Mouse (Mus musculus) kidney, adult 2 months (tissue): ENCODE results near the gene Ntn3. TPM values are rescaled to one million over a fixed set of nuclear protein-coding genes. Genes with fewer than 3 reads are reported as not detected.

Experiments
- DNase-seq: peaks from one replicate; pipeline ENCODE4 v3.0.0; 2021
- H3K27ac ChIP-seq: fragments of 200-500 bp; 2 replicates; pipeline ENCODE4 v1.5.1; 2012; ENCODE audit warnings: low read depth, low read length, control low read depth, inconsistent platforms; ENCODE audit not compliant: insufficient read depth
- H3K27me3 ChIP-seq: fragments of 200-500 bp; replicated peaks from 2 replicates; pipeline ENCODE4 v1.6.1; 2012; ENCODE audit warnings: mild to moderate bottlenecking, moderate library complexity, low read length, inconsistent platforms; ENCODE audit not compliant: control insufficient read depth, insufficient read depth
- H3K36me3 ChIP-seq: fragments of 200-500 bp; 2 replicates; pipeline ENCODE4 v1.6.1; 2012; ENCODE audit warnings: mild to moderate bottlenecking, moderate library complexity, low read length, inconsistent platforms; ENCODE audit not compliant: control insufficient read depth, insufficient read depth
- H3K4me1 ChIP-seq: fragments of 200-500 bp; 2 replicates; pipeline ENCODE4 v1.6.1; 2011; ENCODE audit warnings: low read length; ENCODE audit not compliant: control insufficient read depth, insufficient read depth
- H3K4me3 ChIP-seq: fragments of 200-500 bp; 2 replicates; pipeline ENCODE4 v1.5.1; 2011; ENCODE audit warnings: mild to moderate bottlenecking, low read depth, low read length, control low read depth; ENCODE audit not compliant: insufficient read depth
- CTCF ChIP-seq: fragments of 200-500 bp; conservative IDR thresholded peaks from 2 replicates; pipeline ENCODE4 v1.5.1; 2011; ENCODE audit warnings: low read depth, mild to moderate bottlenecking, control low read depth, low read length, moderate library complexity, mixed read lengths; ENCODE audit not compliant: insufficient read depth, insufficient read length
- POLR2A ChIP-seq: fragments of 200-500 bp; IDR thresholded peaks from one replicate; pipeline ENCODE4 v1.6.1; 2011; ENCODE audit warnings: low read depth, low read length, control low read depth
- WGBS: fragments of 180-500 bp; shearing (Covaris S2); methylation state at CpG from one replicate; pipeline ENCODE4 v1.1.7; 2018; 5-methylcytosine and 5-hydroxymethylcytosine counted together
- polyA plus RNA-seq: library from polyadenylated mRNA; depleted of rRNA; stranded (reverse); fragments of >200 nt; gene quantifications from 2 replicates; pipeline ENCODE4 v1.2.3, GENCODE M21; 2012

Gene Ntn3
- polyA plus RNA-seq, 1 experiment, result 0.72 TPM

- Histone ChIP-seq H3K27me3 (no peaks in the 10 kb centered on the region), H3K36me3 (no peaks in the 10 kb centered on the region), H3K4me1 (no peaks in the 10 kb centered on the region), H3K4me3 (no peak overlapping the region), H3K27ac (no peak overlapping the region)
- peak; percentile 71 for TF ChIP-seq CTCF
- no peak for TF ChIP-seq POLR2A
- WGBS, result 94% methylated on average over 4 of the region's 4 CpGs
- peak; percentile 32 for DNase-seq
These were observed 34.1 kb upstream of the Ntn3 start for GRCm38 (mm10) chr17:24243311-24243969.

- TF ChIP-seq POLR2A (no peak), CTCF (0 out of 2 replicates have a peak, but pooled peaks have one; percentile 19)
- peak; percentile 7 for DNase-seq
- Histone ChIP-seq H3K27ac (no peak overlapping the region), H3K4me3 (no peak overlapping the region), H3K36me3 (no peaks in the 10 kb centered on the region), H3K27me3 (no peaks in the 10 kb centered on the region), H3K4me1 (no peaks in the 10 kb centered on the region)
- 93% methylated on average over 7 of the region's 7 CpGs for WGBS
These were observed 27.6 kb upstream of the Ntn3 start for GRCm38 (mm10) chr17:24236921-24237320.

- TF ChIP-seq POLR2A (no peak), CTCF (no peak)
- Histone ChIP-seq H3K27me3 (no peaks in the 10 kb centered on the region), H3K4me3 (no peak overlapping the region), H3K36me3 (no peaks in the 10 kb centered on the region), H3K4me1 (no peaks in the 10 kb centered on the region), H3K27ac (no peak overlapping the region)
- DNase-seq, result no peak
- 98% methylated on average over 1 of the region's 1 CpGs for WGBS
These were observed 27.1 kb upstream of the Ntn3 start for GRCm38 (mm10) chr17:24236479-24236878.

GRCm38 (mm10) chr17:24227941-24228340 lies 18.6 kb upstream of the Ntn3 start:
- no peak for TF ChIP-seq CTCF
- no peak for TF ChIP-seq POLR2A
- no peaks in the 10 kb centered on the region for H3K4me1 ChIP-seq

GRCm38 (mm10) chr17:24226721-24227120 lies 17.4 kb upstream of the Ntn3 start:
- WGBS, result 83% methylated on average over 8 of the region's 8 CpGs
- no peaks in the 10 kb centered on the region for H3K36me3 ChIP-seq

More at GRCm38 (mm10) chr17:24227941-24228340, 18.6 kb upstream of the Ntn3 start:
- Histone ChIP-seq H3K4me3 (no peak overlapping the region), H3K27me3 (no peaks in the 10 kb centered on the region), H3K27ac (no peak overlapping the region), H3K36me3 (no peaks in the 10 kb centered on the region)
- 83% methylated on average over 7 of the region's 7 CpGs for WGBS
- DNase-seq, result no peak

GRCm38 (mm10) chr17:24225851-24226250 lies 16.5 kb upstream of the Ntn3 start:
- H3K4me3 ChIP-seq, result no peak overlapping the region
- TF ChIP-seq POLR2A (no peak), CTCF (no peak)
- no peaks in the 10 kb centered on the region for H3K36me3 ChIP-seq
- H3K27me3 ChIP-seq, result no peaks in the 10 kb centered on the region
- no peak overlapping the region for H3K27ac ChIP-seq
- 97% methylated on average over 5 of the region's 5 CpGs for WGBS
- DNase-seq, result no peak
- H3K4me1 ChIP-seq, result peaks cover 4% of the 10 kb centered on the region

More at GRCm38 (mm10) chr17:24226721-24227120, 17.4 kb upstream of the Ntn3 start:
- DNase-seq, result no peak
- Histone ChIP-seq H3K27ac (no peak overlapping the region), H3K27me3 (no peaks in the 10 kb centered on the region), H3K4me3 (no peak overlapping the region), H3K4me1 (no peaks in the 10 kb centered on the region)
- TF ChIP-seq POLR2A (no peak), CTCF (no peak)

- no peak overlapping the region for H3K4me3 ChIP-seq
- TF ChIP-seq POLR2A (no peak), CTCF (no peak)
- peaks cover 8% of the 10 kb centered on the region for H3K4me1 ChIP-seq
- H3K27ac ChIP-seq, result no peak overlapping the region
- 89% methylated on average over 10 of the region's 10 CpGs for WGBS
- no peaks in the 10 kb centered on the region for H3K27me3 ChIP-seq
- DNase-seq, result no peak
- no peaks in the 10 kb centered on the region for H3K36me3 ChIP-seq
These were observed 15.4 kb upstream of the Ntn3 start for GRCm38 (mm10) chr17:24224741-24225140.
